Mouse (Mus musculus): ENCODE results near the gene Vegfb. TPM values are rescaled to one million over a fixed set of nuclear protein-coding genes. Genes with fewer than 3 reads are reported as not detected.

Gene Vegfb
- 13.7 and 16.0 TPM in 2 replicates for polyA plus RNA-seq (2015; fragmentation: Nextera tagmentation; extraction: Ambion mirVana)

DNA sequence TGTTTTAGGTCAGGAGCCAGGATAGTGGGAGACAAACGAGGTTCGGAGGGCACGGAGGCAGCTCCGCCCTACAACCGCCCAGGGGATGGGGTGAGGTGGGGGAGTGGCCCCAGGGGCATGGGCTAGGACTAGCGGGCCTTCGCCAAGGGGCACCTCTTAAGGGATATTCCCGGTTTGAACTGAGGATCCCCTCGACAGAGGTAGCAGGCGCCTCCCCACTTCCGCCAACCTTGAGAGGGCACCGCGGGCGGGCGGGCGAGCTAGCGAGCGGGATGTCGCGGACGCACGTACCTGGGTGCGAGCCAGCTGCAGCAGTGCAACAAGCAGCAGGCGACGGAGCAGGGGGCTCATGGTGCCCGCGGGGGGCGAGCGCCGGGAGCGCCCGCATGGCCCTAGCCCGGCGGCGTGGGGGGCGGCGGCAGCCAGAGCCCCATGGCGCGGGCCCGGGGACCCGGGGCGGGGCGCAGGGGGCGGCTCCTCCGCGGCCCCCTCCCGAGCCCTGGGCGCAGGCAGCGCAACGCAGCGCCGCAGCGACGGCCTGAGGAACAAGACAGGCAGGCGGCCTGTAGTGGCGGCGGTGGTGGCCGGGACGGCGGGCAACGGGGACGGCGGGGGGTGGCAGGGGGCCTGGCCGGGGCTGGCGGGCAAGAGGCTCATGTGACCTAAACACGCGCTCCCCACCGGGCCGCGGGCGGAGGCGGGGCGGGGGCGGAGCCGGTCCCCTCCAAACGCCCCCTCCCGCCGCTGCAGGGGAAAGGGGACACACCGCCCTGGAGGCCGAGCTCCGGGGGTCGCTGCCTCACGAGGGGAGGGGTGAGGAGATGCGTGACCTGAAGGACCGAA lies at the start of gene Vegfb:
Gene Vegfb, minus strand, starts transcription at position 591 of the 843 bp plus-strand sequence.
- no peaks in the 10 kb centered on the region for H3K9me3 ChIP-seq (replicated peaks)
- peak within 1 kb of the TSS; percentile 77 for H3K4me3 ChIP-seq (replicated peaks)
- peak within 1 kb of the TSS; percentile 79 for H3K27ac ChIP-seq
- peaks cover 26% of the 10 kb centered on the region for H3K36me3 ChIP-seq
- peaks cover 54% of the 10 kb centered on the region for H3K4me1 ChIP-seq (replicated peaks)
- under 1% methylated on average over 75 of the region's 85 CpGs for WGBS (ENCODE audit: insufficient replicate concordance)
- peak; percentile 57 for ATAC-seq (ENCODE audit: low read depth)
- H3K9ac ChIP-seq = peak within 1 kb of the TSS; percentile 86
- no peak for DNase-seq
- peak within 1 kb of the TSS; percentile 100 for H3K4me2 ChIP-seq
- no peaks in the 10 kb centered on the region for H3K27me3 ChIP-seq

DNA sequence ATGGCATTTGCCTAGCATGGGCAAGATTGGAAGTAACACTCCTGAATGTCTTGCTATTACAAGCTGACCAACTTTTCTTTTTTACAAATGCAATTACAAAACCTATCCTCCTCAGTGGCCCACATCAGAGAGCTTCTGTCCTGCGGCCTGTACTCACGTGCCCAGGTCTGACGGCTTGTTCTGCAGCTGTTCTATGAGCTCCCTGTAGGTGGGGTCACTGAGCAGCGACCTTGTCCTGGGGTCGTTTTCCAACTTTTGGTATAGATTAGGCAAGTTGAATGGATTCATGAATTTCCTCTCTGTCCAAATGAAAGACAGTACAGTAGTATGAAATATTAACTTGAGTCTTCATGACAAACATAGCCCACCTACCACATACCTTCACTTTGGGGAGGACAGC lies 46.6 kb upstream of the Vegfb start:
- H3K4me3 ChIP-seq (replicated peaks) = no peak overlapping the region
- no peak overlapping the region for H3K9ac ChIP-seq
- 83% methylated on average over 5 of the region's 5 CpGs for WGBS (ENCODE audit: insufficient replicate concordance)
- H3K4me1 ChIP-seq (replicated peaks) = peaks cover 24% of the 10 kb centered on the region
- H3K36me3 ChIP-seq = peaks cover 85% of the 10 kb centered on the region
- no peak overlapping the region for H3K27ac ChIP-seq
- no peak overlapping the region for H3K4me2 ChIP-seq
- H3K9me3 ChIP-seq (replicated peaks) = no peaks in the 10 kb centered on the region
- DNase-seq = no peak
- ATAC-seq (ENCODE audit: low read depth) = no peak
- H3K27me3 ChIP-seq = no peaks in the 10 kb centered on the region

DNA sequence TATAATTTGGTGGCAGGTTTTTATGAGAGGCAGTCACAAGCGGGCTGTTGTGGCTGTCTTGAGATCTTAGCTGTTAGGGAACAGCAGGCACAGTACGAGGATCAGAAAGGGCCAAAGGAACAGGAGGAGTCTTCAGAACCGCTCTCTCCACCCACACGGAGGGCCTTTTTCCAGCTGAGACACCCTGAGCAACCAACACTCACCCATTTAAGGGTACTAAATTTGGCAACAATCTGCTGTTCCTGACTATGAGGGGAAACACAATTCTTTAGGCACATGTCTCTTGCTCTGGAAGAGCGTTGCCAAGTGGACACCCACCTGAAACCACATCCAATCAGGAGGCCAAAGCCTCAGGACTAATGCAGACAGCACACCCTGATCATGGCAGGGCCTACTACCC lies 42.1 kb upstream of the Vegfb start:
- ATAC-seq (ENCODE audit: low read depth) = no peak
- 89% methylated on average over 5 of the region's 5 CpGs for WGBS (ENCODE audit: insufficient replicate concordance)
- no peak overlapping the region for H3K9ac ChIP-seq

DNA sequence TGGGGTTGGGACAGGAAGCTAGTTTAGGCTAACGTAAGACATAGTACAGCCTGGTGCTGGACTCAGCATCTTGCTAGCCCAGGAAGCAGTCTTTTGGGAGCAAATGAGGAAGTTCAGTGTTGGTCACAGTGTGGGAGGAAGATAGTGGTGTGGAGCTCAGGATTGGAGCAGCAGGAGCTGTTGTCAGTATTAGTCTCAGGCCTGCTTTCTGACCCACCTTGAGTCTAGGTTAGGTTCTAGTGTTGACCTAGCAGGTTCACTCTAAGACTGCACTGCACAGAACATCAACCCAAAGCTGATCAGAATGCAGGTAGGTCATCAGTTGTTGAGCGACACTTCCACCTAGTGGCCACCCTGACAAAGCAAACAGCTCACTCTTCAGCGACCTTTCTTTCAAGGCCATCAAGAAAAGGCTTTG lies 32.8 kb upstream of the Vegfb start:
- Histone ChIP-seq H3K36me3 (peaks cover 76% of the 10 kb centered on the region), H3K4me2 (peak overlapping the region; percentile 89)
- DNase-seq = peak; percentile 54

More for the DNA sequence above, 42.1 kb upstream of the Vegfb start:
- H3K4me1 ChIP-seq (replicated peaks) = no peaks in the 10 kb centered on the region
- no peak overlapping the region for H3K4me3 ChIP-seq (replicated peaks)
- DNase-seq = no peak
- no peak overlapping the region; the same call in 1 of the 2 replicates for H3K27ac ChIP-seq
- H3K4me2 ChIP-seq = no peak overlapping the region
- H3K36me3 ChIP-seq = peaks cover 99% of the 10 kb centered on the region
- H3K27me3 ChIP-seq = no peaks in the 10 kb centered on the region
- no peaks in the 10 kb centered on the region for H3K9me3 ChIP-seq (replicated peaks)

DNA sequence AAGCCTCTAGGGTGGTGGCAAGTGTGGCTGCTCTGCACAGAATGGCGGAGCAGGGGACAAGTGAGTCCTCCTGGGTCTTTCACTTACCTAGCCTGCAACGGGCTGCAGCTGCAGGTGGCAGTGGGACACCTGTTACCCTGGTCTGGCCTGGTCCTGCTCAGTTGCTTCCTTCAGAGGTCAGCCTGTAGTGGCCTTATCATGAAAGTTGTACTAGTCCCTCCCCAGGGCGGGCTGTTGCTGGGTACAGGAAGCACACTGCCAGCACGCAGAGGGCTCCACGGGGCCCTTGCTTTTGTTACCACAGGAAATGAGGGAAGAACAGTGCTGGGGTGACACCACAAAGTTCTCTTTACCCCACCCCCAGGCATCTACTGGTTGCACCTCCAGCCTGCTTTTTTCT lies 31.7 kb upstream of the Vegfb start, which contains the start of gene Fermt3:
Gene Fermt3, minus strand, starts transcription at position 279 of the 400 bp plus-strand sequence.
- Histone ChIP-seq H3K9ac (peak within 1 kb of the TSS; percentile 92), H3K4me2 (peak within 1 kb of the TSS; percentile 89), H3K27ac (peak within 1 kb of the TSS; percentile 98), H3K27me3 (no peaks in the 10 kb centered on the region), H3K9me3 (replicated peaks) (no peaks in the 10 kb centered on the region), H3K36me3 (peaks cover 73% of the 10 kb centered on the region), H3K4me3 (replicated peaks) (peak within 1 kb of the TSS; percentile 74), H3K4me1 (replicated peaks) (peaks cover 53% of the 10 kb centered on the region)
- DNase-seq = peak; percentile 74
- 9% methylated on average over 5 of the region's 5 CpGs for WGBS (ENCODE audit: insufficient replicate concordance)
- peak; percentile 83 for ATAC-seq (ENCODE audit: low read depth)

More for the DNA sequence above, 32.8 kb upstream of the Vegfb start:
- Histone ChIP-seq H3K4me1 (replicated peaks) (peaks cover 53% of the 10 kb centered on the region), H3K27me3 (no peaks in the 10 kb centered on the region), H3K9ac (peak overlapping the region; percentile 92), H3K27ac (peak overlapping the region; percentile 98), H3K9me3 (replicated peaks) (no peaks in the 10 kb centered on the region), H3K4me3 (replicated peaks) (peak overlapping the region; percentile 74)
- WGBS (ENCODE audit: insufficient replicate concordance) = 19% methylated on average over 3 of the region's 3 CpGs
- no peak for ATAC-seq (ENCODE audit: low read depth)

DNA sequence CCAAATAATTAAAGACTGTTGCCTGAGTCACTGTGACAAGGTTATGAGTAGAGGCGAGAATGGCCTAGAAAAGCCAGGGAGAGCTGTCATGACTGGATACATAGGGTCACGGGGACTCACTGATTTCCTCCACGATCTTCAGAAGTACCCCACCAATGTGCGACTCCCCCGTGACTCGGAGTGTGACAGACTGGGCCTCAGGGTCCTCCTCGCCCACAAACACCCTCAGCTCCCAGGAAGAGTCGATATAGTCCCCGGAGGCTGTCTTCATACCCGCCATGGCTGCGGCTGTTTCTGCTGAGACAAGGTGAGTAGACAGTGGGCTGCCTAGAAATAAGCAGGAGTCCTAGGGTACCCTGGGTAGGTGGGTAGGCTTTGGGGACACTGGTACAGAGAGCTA lies 31.1 kb upstream of the Vegfb start:
- Histone ChIP-seq H3K27me3 (no peaks in the 10 kb centered on the region), H3K9me3 (replicated peaks) (no peaks in the 10 kb centered on the region), H3K4me2 (peak overlapping the region; percentile 89), H3K4me1 (replicated peaks) (peaks cover 53% of the 10 kb centered on the region), H3K27ac (peak overlapping the region; percentile 98), H3K36me3 (peaks cover 73% of the 10 kb centered on the region), H3K4me3 (replicated peaks) (peak overlapping the region; percentile 74), H3K9ac (peak overlapping the region; percentile 92)
- DNase-seq = no peak
- peak; percentile 12 for ATAC-seq (ENCODE audit: low read depth)
- 21% methylated on average over 11 of the region's 11 CpGs for WGBS (ENCODE audit: insufficient replicate concordance)

DNA sequence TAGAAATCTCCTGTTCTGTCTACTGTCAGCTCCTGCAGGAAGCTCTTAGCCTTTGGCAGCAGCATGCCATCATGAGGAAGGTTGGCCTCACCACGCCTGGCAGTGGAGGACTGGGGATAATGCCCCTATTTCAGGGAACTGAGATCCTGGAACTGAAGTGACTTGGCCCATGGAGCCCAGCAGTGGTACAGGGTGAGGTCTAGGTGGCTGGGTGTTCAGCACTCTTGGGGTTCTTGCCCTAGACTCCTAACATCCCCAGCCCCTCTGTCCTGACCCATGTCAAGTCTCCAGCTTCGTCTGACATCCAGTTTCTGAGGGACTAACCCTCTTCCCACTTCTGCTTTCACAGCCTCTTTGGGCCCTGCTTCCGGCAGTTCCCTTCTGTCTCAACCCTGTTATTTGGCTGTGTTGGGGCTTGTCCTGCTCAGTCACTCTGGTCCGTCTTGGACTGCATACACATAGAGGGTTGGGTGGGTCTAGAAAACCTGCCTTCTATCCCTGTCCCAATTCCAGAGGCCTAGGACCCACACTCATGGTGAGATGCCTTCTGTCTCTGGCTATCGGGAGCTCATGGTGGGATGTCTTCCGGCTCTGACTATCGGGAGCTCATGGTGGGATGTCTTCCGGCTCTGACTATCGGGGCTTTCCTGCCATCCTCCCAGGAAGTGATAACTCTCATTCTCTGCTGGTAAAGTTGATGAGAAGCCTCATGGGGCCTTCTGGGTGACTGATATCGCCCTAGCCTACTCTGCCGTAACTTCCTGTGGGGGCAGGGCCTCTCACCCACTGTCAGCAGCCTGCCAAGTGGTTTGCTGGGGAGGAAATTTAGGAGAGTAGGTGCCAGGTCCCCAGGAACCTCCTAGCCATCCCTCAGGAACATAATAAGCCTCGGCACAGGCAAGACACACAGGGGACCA lies 30.3 kb upstream of the Vegfb start:
- H3K9ac ChIP-seq = peak overlapping the region; percentile 92
- DNase-seq (peak; percentile 79), ATAC-seq (ENCODE audit: low read depth) (peak; percentile 88)
- no peaks in the 10 kb centered on the region for H3K9me3 ChIP-seq (replicated peaks)
- H3K4me3 ChIP-seq (replicated peaks) = peak overlapping the region; percentile 74
- peaks cover 73% of the 10 kb centered on the region for H3K36me3 ChIP-seq
- 16% methylated on average over 12 of the region's 12 CpGs for WGBS (ENCODE audit: insufficient replicate concordance)
- peaks cover 60% of the 10 kb centered on the region for H3K4me1 ChIP-seq (replicated peaks)
- peak overlapping the region; percentile 98 for H3K27ac ChIP-seq
- H3K27me3 ChIP-seq = no peaks in the 10 kb centered on the region
- H3K4me2 ChIP-seq = peak overlapping the region; percentile 89

DNA sequence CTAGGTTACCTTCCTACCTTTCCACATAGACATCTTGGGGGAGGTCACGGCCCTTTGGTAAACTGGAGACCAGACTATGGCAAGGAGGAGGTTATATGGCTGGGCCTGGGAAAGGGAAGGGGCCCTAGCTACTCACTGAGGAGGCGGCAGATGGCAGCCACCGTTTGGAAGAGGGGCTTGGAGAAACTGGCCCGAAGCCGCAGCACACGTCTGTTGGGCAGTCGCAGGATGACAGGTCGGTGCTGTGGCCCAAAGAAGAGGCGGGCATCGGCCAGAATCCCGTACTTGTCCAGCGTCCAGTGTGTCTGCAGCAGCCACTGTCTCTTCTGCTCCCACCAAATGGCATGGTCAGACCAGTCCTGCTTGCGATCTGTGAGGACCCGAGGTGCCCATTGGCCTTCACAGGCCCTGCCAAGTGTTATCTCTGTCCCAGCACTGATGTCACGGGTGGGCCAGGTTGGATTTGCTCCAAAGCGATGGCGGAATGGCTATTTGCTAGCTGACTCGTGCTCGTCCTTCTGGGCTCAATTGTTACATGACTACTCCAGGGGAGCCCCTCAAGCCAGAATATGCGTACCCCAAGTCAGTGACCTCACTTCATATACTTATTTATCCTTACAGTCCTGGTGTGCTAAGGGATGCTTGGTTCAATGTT lies 27.2 kb upstream of the Vegfb start:
- Histone ChIP-seq H3K27me3 (no peaks in the 10 kb centered on the region), H3K27ac (no peak overlapping the region), H3K9me3 (replicated peaks) (no peaks in the 10 kb centered on the region), H3K4me1 (replicated peaks) (peaks cover 43% of the 10 kb centered on the region), H3K4me2 (no peak overlapping the region), H3K9ac (no peak overlapping the region), H3K36me3 (peaks cover 63% of the 10 kb centered on the region), H3K4me3 (replicated peaks) (no peak overlapping the region)
- 87% methylated on average over 20 of the region's 20 CpGs for WGBS (ENCODE audit: insufficient replicate concordance)
- no peak for DNase-seq
- no peak for ATAC-seq (ENCODE audit: low read depth)

DNA sequence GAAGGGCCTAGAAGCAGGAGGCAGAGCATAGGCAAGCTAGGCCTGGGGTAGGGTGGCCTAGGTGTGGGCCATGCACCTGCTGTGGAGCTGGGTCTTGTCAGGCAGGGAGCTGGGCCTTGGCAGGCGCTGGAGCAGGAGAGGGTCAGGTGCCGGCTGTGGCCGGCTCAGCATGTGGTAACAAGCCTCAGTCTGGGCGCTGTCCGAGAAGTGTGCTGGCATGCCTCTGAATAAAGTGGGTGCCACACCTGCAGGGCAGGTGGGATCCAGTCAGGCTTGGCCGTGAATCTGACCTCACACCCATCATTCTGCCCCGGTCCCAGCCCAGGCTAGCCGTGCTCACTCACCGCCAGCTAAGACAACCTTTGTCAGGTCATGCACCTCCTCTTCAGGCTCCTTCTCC lies 26.5 kb upstream of the Vegfb start:
- no peak overlapping the region for H3K27ac ChIP-seq
- H3K4me1 ChIP-seq (replicated peaks) = peaks cover 37% of the 10 kb centered on the region
- 94% methylated on average over 9 of the region's 9 CpGs for WGBS (ENCODE audit: insufficient replicate concordance)
- H3K9me3 ChIP-seq (replicated peaks) = no peaks in the 10 kb centered on the region
- no peak overlapping the region for H3K4me2 ChIP-seq
- ATAC-seq (ENCODE audit: low read depth) = no peak
- H3K4me3 ChIP-seq (replicated peaks) = no peak overlapping the region
- no peak overlapping the region for H3K9ac ChIP-seq
- H3K27me3 ChIP-seq = no peaks in the 10 kb centered on the region
- peaks cover 65% of the 10 kb centered on the region for H3K36me3 ChIP-seq
- DNase-seq = no peak

DNA sequence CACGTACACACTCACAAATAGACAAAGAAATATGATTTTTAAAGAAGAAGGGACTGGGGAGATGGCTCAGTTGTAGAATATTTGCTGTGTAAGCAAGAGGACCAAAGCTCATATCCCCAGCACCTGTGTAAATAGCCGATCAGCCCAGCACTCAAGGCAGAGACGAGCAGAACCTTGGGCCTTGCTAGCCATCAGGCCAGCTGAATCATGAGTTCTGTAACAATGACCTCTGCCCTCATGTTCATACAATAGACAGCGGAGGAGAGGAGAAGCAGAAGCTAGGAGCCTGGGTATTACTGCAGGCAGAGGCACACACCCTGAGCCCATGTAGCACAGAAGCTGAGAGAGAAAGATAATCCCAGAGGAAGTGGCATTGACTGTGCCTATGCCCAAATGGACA lies 25.0 kb upstream of the Vegfb start:
- H3K4me1 ChIP-seq (replicated peaks) = peaks cover 21% of the 10 kb centered on the region
- H3K4me3 ChIP-seq (replicated peaks) = no peak overlapping the region
- ATAC-seq (ENCODE audit: low read depth) (no peak), DNase-seq (no peak)
- no peak overlapping the region for H3K4me2 ChIP-seq
- WGBS (ENCODE audit: insufficient replicate concordance) = 75% methylated on average over 4 of the region's 4 CpGs
- H3K27me3 ChIP-seq = no peaks in the 10 kb centered on the region
- H3K36me3 ChIP-seq = peaks cover 75% of the 10 kb centered on the region
- H3K27ac ChIP-seq = no peak overlapping the region; the same call in 1 of the 2 replicates
- H3K9me3 ChIP-seq (replicated peaks) = no peaks in the 10 kb centered on the region
- H3K9ac ChIP-seq = no peak overlapping the region

Measured in liver, embryonic 13.5 days (tissue).